Mouse (Mus musculus): ENCODE measurements at regions not wholly inside any gene's neighbourhood (a gene's known extent, or its start where the extent isn't known, plus 50 kb on each side); places are given as distances from the start of the nearest gene placed in this dataset.

GRCm38 (mm10) chr1:176622213-176622612 is 191.7 kb downstream of the Cep170 start:
- 91% methylated on average over 5 of the region's 5 CpGs for WGBS
- H3K27me3 ChIP-seq (ENCODE audit: control insufficient read depth, insufficient read depth, low read length): no peaks in the 10 kb centered on the region
- ATAC-seq (ENCODE audit: low FRiP score, low read depth) (no peak), DNase-seq (ENCODE audit: low spot score) (no peak)
- H3K9ac ChIP-seq (ENCODE audit: low read depth, low read length, severe bottlenecking): no peak overlapping the region
- TF ChIP-seq POLR2A (IDR thresholded peaks at IDR 0.05; ENCODE audit: borderline replicate concordance, extremely low read depth, insufficient read depth, insufficient read length): no peak
- no peaks in the 10 kb centered on the region for H3K4me1 ChIP-seq (ENCODE audit: control insufficient read depth, insufficient read depth, low read length)
- H3K9me3 ChIP-seq (ENCODE audit: control insufficient read depth, low read length): no peaks in the 10 kb centered on the region
- H3K4me3 ChIP-seq (replicated peaks; ENCODE audit: low read length): no peak overlapping the region
- H3K4me2 ChIP-seq (replicated peaks; ENCODE audit: low read depth, low read length, severe bottlenecking): no peak overlapping the region
- no peaks in the 10 kb centered on the region for H3K36me3 ChIP-seq (ENCODE audit: control insufficient read depth, insufficient read depth, low read length)
- no peak overlapping the region for H3K27ac ChIP-seq (replicated peaks; ENCODE audit: low read depth, low read length)

- ATAC-seq (ENCODE audit: low FRiP score, low read depth): no peak
- 80% methylated on average over 2 of the region's 2 CpGs for WGBS
- no peak overlapping the region for H3K4me2 ChIP-seq (replicated peaks; ENCODE audit: low read depth, low read length, severe bottlenecking)
Observed at GRCm38 (mm10) chr1:176621285-176621684, 192.6 kb downstream of the Cep170 start.

GRCm38 (mm10) chr1:176618896-176619295 is 195.0 kb downstream of the Cep170 start:
- Histone ChIP-seq H3K9me3 (ENCODE audit: control insufficient read depth, low read length) (no peaks in the 10 kb centered on the region), H3K27me3 (ENCODE audit: control insufficient read depth, insufficient read depth, low read length) (no peaks in the 10 kb centered on the region), H3K4me1 (ENCODE audit: control insufficient read depth, insufficient read depth, low read length) (no peaks in the 10 kb centered on the region), H3K4me2 (replicated peaks; ENCODE audit: low read depth, low read length, severe bottlenecking) (no peak overlapping the region), H3K9ac (ENCODE audit: low read depth, low read length, severe bottlenecking) (no peak overlapping the region), H3K36me3 (ENCODE audit: control insufficient read depth, insufficient read depth, low read length) (no peaks in the 10 kb centered on the region), H3K4me3 (replicated peaks; ENCODE audit: low read length) (no peak overlapping the region), H3K27ac (replicated peaks; ENCODE audit: low read depth, low read length) (no peak overlapping the region)
- no peak for DNase-seq (ENCODE audit: low spot score)
- ATAC-seq (ENCODE audit: low FRiP score, low read depth): no peak
- 77% methylated on average over 4 of the region's 4 CpGs for WGBS
- TF ChIP-seq POLR2A (IDR thresholded peaks at IDR 0.05; ENCODE audit: borderline replicate concordance, extremely low read depth, insufficient read depth, insufficient read length): no peak

More at GRCm38 (mm10) chr1:176621285-176621684, 192.6 kb downstream of the Cep170 start:
- H3K4me3 ChIP-seq (replicated peaks; ENCODE audit: low read length): no peak overlapping the region
- H3K9me3 ChIP-seq (ENCODE audit: control insufficient read depth, low read length): no peaks in the 10 kb centered on the region
- no peaks in the 10 kb centered on the region for H3K4me1 ChIP-seq (ENCODE audit: control insufficient read depth, insufficient read depth, low read length)
- H3K9ac ChIP-seq (ENCODE audit: low read depth, low read length, severe bottlenecking): no peak overlapping the region
- H3K27me3 ChIP-seq (ENCODE audit: control insufficient read depth, insufficient read depth, low read length): no peaks in the 10 kb centered on the region
- no peaks in the 10 kb centered on the region for H3K36me3 ChIP-seq (ENCODE audit: control insufficient read depth, insufficient read depth, low read length)
- DNase-seq (ENCODE audit: low spot score): no peak
- no peak for TF ChIP-seq POLR2A (IDR thresholded peaks at IDR 0.05; ENCODE audit: borderline replicate concordance, extremely low read depth, insufficient read depth, insufficient read length)
- no peak overlapping the region for H3K27ac ChIP-seq (replicated peaks; ENCODE audit: low read depth, low read length)

- Histone ChIP-seq H3K4me1 (ENCODE audit: control insufficient read depth, insufficient read depth, low read length) (no peaks in the 10 kb centered on the region), H3K9me3 (ENCODE audit: control insufficient read depth, low read length) (no peaks in the 10 kb centered on the region), H3K36me3 (ENCODE audit: control insufficient read depth, insufficient read depth, low read length) (no peaks in the 10 kb centered on the region), H3K4me3 (replicated peaks; ENCODE audit: low read length) (no peak overlapping the region), H3K9ac (ENCODE audit: low read depth, low read length, severe bottlenecking) (no peak overlapping the region), H3K4me2 (replicated peaks; ENCODE audit: low read depth, low read length, severe bottlenecking) (no peak overlapping the region), H3K27me3 (ENCODE audit: control insufficient read depth, insufficient read depth, low read length) (no peaks in the 10 kb centered on the region), H3K27ac (replicated peaks; ENCODE audit: low read depth, low read length) (no peak overlapping the region)
- DNase-seq (ENCODE audit: low spot score) (no peak), ATAC-seq (ENCODE audit: low FRiP score, low read depth) (no peak)
- 83% methylated on average over 2 of the region's 2 CpGs for whole genome bisulfite sequencing
- no peak for TF ChIP-seq POLR2A (IDR thresholded peaks at IDR 0.05; ENCODE audit: borderline replicate concordance, extremely low read depth, insufficient read depth, insufficient read length)
Observed at GRCm38 (mm10) chr1:176615673-176616072, 198.2 kb downstream of the Cep170 start.

- Histone ChIP-seq H3K4me1 (ENCODE audit: control insufficient read depth, insufficient read depth, low read length) (no peaks in the 10 kb centered on the region), H3K4me3 (replicated peaks; ENCODE audit: low read length) (no peak overlapping the region), H3K36me3 (ENCODE audit: control insufficient read depth, insufficient read depth, low read length) (no peaks in the 10 kb centered on the region), H3K4me2 (replicated peaks; ENCODE audit: low read depth, low read length, severe bottlenecking) (no peak overlapping the region), H3K9ac (ENCODE audit: low read depth, low read length, severe bottlenecking) (no peak overlapping the region), H3K27me3 (ENCODE audit: control insufficient read depth, insufficient read depth, low read length) (no peaks in the 10 kb centered on the region), H3K27ac (replicated peaks; ENCODE audit: low read depth, low read length) (no peak overlapping the region), H3K9me3 (ENCODE audit: control insufficient read depth, low read length) (no peaks in the 10 kb centered on the region)
- WGBS: 68% methylated on average over 2 of the region's 2 CpGs
- no peak for DNase-seq (ENCODE audit: low spot score)
- no peak for ATAC-seq (ENCODE audit: low FRiP score, low read depth)
- no peak for TF ChIP-seq POLR2A (IDR thresholded peaks at IDR 0.05; ENCODE audit: borderline replicate concordance, extremely low read depth, insufficient read depth, insufficient read length)
Observed at GRCm38 (mm10) chr1:176594312-176594711, 219.6 kb downstream of the Cep170 start.

GRCm38 (mm10) chr1:176588144-176588543 is 225.7 kb downstream of the Cep170 start:
- Histone ChIP-seq H3K36me3 (ENCODE audit: control insufficient read depth, insufficient read depth, low read length) (no peaks in the 10 kb centered on the region), H3K4me1 (ENCODE audit: control insufficient read depth, insufficient read depth, low read length) (no peaks in the 10 kb centered on the region), H3K9ac (ENCODE audit: low read depth, low read length, severe bottlenecking) (no peak overlapping the region), H3K27me3 (ENCODE audit: control insufficient read depth, insufficient read depth, low read length) (no peaks in the 10 kb centered on the region), H3K4me3 (replicated peaks; ENCODE audit: low read length) (no peak overlapping the region), H3K27ac (replicated peaks; ENCODE audit: low read depth, low read length) (no peak overlapping the region), H3K4me2 (replicated peaks; ENCODE audit: low read depth, low read length, severe bottlenecking) (no peak overlapping the region), H3K9me3 (ENCODE audit: control insufficient read depth, low read length) (no peaks in the 10 kb centered on the region)
- 36% methylated on average over 2 of the region's 2 CpGs for WGBS
- TF ChIP-seq POLR2A (IDR thresholded peaks at IDR 0.05; ENCODE audit: borderline replicate concordance, extremely low read depth, insufficient read depth, insufficient read length): no peak
- ATAC-seq (ENCODE audit: low FRiP score, low read depth) (no peak), DNase-seq (ENCODE audit: low spot score) (no peak)
